Mouse (Mus musculus) gastrocnemius, postnatal 25 days (tissue): ENCODE measurements around the gene Cep290. TPM values are rescaled to one million over a fixed set of nuclear protein-coding genes. Genes with fewer than 3 reads are reported as not detected.

Experiments used
- DNase-seq: peaks from one replicate; pipeline ENCODE4 v3.0.0; 2022
- total RNA-seq, 2 experiments: library from RNA; stranded (reverse); gene quantifications; 1 replicate in 1 of 2; 2 replicates in 1 of 2; pipeline ENCODE4 v1.2.3; 2021

Gene Cep290
- total RNA-seq, 2 experiments from 2014 or later: 2.0 to 2.9 TPM

GRCm38 (mm10) chr10:100590323-100590722 is 103.0 kb downstream of the Cep290 start, which contains the start of the genes 4930430F08Rik and 1700017N19Rik:
TSS of gene 4930430F08Rik (minus strand) at chr10:100590423.
TSS of gene 1700017N19Rik (plus strand) at chr10:100590484.
- DNase-seq: no peak

GRCm38 (mm10) chr10:100598339-100598738 is 111.0 kb downstream of the Cep290 start:
- no peak for DNase-seq

GRCm38 (mm10) chr10:100603511-100603910 is 116.2 kb downstream of the Cep290 start:
- no peak for DNase-seq

- DNase-seq: no peak
These were observed 116.9 kb downstream of the Cep290 start for GRCm38 (mm10) chr10:100604254-100604653.

- no peak for DNase-seq
These were observed 130.0 kb downstream of the Cep290 start for GRCm38 (mm10) chr10:100617233-100617903.

GRCm38 (mm10) chr10:100619474-100619873 is 132.1 kb downstream of the Cep290 start:
- no peak for DNase-seq

- no peak for DNase-seq
These were observed 132.7 kb downstream of the Cep290 start for GRCm38 (mm10) chr10:100620040-100620439.

- no peak for DNase-seq
These were observed 135.1 kb downstream of the Cep290 start for GRCm38 (mm10) chr10:100622494-100622893.

Other genes starting within 250 kb of the Cep290 start
- gene Gm4301, start 151.9 kb upstream of the Cep290 start, total RNA-seq: not detected
- gene Gm4302, start 146.7 kb upstream of the Cep290 start, total RNA-seq: not detected
- not detected for gene Gm4303, start 141.6 kb upstream of the Cep290 start, total RNA-seq
- not detected for gene Gm4305, start 136.5 kb upstream of the Cep290 start, total RNA-seq
- gene Gm4307, start 126.2 kb upstream of the Cep290 start, total RNA-seq: not detected
- not detected for gene Gm4312, start 105.0 kb upstream of the Cep290 start, total RNA-seq
- 10 to 100 TPM in 1 of 2 experiments, 1 to 10 TPM in 1; 6.7 to 10.4 TPM for gene Tmtc3, start 208 bp upstream of the Cep290 start, total RNA-seq
- gene 4930430F08Rik, start 102.9 kb downstream of the Cep290 start, total RNA-seq: 1 to 10 TPM; 5.4 to 7.7 TPM
- not detected for gene 1700017N19Rik, start 102.9 kb downstream of the Cep290 start, total RNA-seq